Mouse (Mus musculus): Measurements from ENCODE around the gene Capn11. TPM values are rescaled to one million over a fixed set of nuclear protein-coding genes. Genes with fewer than 3 reads are reported as not detected.

Capn11 gene
- total and polyA plus RNA-seq, 2 experiments: 0.02 TPM; not detected in 1

DNA sequence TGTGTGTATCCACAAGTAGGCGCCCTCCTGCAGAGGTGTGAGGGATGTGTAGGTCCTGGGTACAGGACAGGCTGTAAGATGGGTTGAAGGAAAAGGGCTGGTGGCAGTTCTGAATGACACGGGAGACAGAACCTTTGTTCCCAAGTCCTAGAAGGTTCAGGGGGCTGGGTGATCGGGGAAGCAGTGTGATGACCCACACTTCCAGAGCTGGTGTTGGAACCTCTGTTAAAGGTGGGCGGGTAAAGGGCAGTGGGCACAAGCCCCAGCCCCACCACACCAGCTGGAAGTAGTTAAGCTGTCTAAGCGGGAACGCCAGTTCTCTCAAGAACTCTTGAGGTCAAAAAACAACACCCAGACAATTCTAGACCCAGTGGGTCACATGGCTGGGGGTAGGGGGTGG, 68.7 kb downstream of the Capn11 start:
- H3K4me3 ChIP-seq (ENCODE audit: insufficient read depth, low read depth, low read length): no peak overlapping the region; the same call in 1 of the 2 replicates
- H3K79me2 ChIP-seq (ENCODE audit: control insufficient read depth, insufficient read depth, low read length): peaks cover 31% of the 10 kb centered on the region; the same call in 1 of the 2 replicates
- no peaks in the 10 kb centered on the region for H3K27me3 ChIP-seq (ENCODE audit: control insufficient read depth, insufficient read depth, low read length)
- 32% methylated on average over 6 of the region's 6 CpGs for WGBS
- peaks cover 25% of the 10 kb centered on the region for H3K36me3 ChIP-seq (ENCODE audit: control insufficient read depth, insufficient read depth, low read length)
- DNase-seq (ENCODE audit: extremely low read depth, low read depth, low spot score): no peak
- peak overlapping the region; percentile 98 for H3K27ac ChIP-seq (replicated peaks; ENCODE audit: insufficient read depth, low read depth, low read length)
- H3K4me1 ChIP-seq (ENCODE audit: control insufficient read depth, insufficient read depth, low read length): peaks cover 49% of the 10 kb centered on the region
- peak overlapping the region; percentile 65 for H3K9ac ChIP-seq (ENCODE audit: low read depth, low read length)
- TF ChIP-seq CTCF (IDR thresholded peaks at IDR 0.05; ENCODE audit: low read depth, low read length) (peak; percentile 40; the same call in 1 of the 2 replicates), POLR2A (IDR thresholded peaks at IDR 0.05; ENCODE audit: extremely low read depth, insufficient read depth, low read length) (no peak)

DNA sequence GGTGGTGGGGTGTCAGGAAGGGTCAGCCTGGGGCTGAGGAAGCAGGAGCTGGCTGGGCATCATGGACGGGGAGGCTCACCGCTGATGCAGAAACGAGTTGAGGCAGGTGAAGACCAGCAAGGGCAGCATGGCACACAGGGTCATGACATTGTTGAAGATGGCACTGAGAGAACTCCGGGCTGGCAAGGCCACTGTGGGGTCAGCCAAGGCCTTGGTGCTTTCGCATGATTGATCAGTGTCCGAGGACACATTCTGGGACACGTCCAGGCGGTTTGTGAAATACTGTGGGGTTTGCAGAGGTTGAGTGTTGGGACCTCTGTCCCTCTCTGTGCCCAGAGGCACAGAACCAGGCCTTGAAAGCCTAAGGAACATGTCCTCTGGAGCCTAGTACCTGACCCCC, 69.3 kb downstream of the Capn11 start:
- Histone ChIP-seq H3K27me3 (ENCODE audit: control insufficient read depth, insufficient read depth, low read length) (no peaks in the 10 kb centered on the region), H3K79me2 (ENCODE audit: control insufficient read depth, insufficient read depth, low read length) (peaks cover 27% of the 10 kb centered on the region; the same call in 1 of the 2 replicates), H3K27ac (replicated peaks; ENCODE audit: insufficient read depth, low read depth, low read length) (peak overlapping the region; percentile 98), H3K9ac (ENCODE audit: low read depth, low read length) (peak overlapping the region; percentile 65), H3K36me3 (ENCODE audit: control insufficient read depth, insufficient read depth, low read length) (peaks cover 25% of the 10 kb centered on the region), H3K4me1 (ENCODE audit: control insufficient read depth, insufficient read depth, low read length) (peaks cover 50% of the 10 kb centered on the region), H3K4me3 (ENCODE audit: insufficient read depth, low read depth, low read length) (peak overlapping the region; percentile 9; the same call in 1 of the 2 replicates)
- WGBS: 19% methylated on average over 8 of the region's 8 CpGs
- peak; percentile 99 for DNase-seq (ENCODE audit: extremely low read depth, low read depth, low spot score)
- TF ChIP-seq POLR2A (IDR thresholded peaks at IDR 0.05; ENCODE audit: extremely low read depth, insufficient read depth, low read length): no peak
- TF ChIP-seq CTCF (IDR thresholded peaks at IDR 0.05; ENCODE audit: low read depth, low read length): no peak

DNA sequence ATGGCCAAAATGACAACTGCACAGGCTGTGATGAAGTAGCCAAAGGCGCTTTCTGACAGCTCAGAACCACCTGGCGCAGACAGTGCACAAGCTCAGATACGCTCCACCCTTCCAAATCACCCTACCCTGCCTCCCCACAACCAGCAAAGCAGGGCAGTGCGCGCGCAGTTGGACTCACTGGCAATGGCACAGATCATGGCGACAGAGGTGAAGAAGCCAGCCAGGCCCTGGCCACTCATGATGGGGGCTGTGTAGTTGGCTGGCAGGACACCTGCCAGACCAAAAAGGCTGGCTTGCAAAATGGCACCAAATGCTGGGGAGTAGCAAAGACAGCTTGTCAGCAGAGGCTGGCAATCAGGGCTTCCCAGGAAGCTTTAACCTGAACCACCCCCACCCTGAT, 69.9 kb downstream of the Capn11 start:
- DNase-seq (ENCODE audit: extremely low read depth, low read depth, low spot score): peak; percentile 88
- Histone ChIP-seq H3K4me3 (ENCODE audit: insufficient read depth, low read depth, low read length) (no peak overlapping the region), H3K27ac (replicated peaks; ENCODE audit: insufficient read depth, low read depth, low read length) (peak overlapping the region; percentile 76), H3K36me3 (ENCODE audit: control insufficient read depth, insufficient read depth, low read length) (peaks cover 25% of the 10 kb centered on the region), H3K79me2 (ENCODE audit: control insufficient read depth, insufficient read depth, low read length) (peaks cover 24% of the 10 kb centered on the region; the same call in 1 of the 2 replicates), H3K27me3 (ENCODE audit: control insufficient read depth, insufficient read depth, low read length) (no peaks in the 10 kb centered on the region), H3K4me1 (ENCODE audit: control insufficient read depth, insufficient read depth, low read length) (peaks cover 52% of the 10 kb centered on the region), H3K9ac (ENCODE audit: low read depth, low read length) (peak overlapping the region; percentile 27)
- 31% methylated on average over 7 of the region's 7 CpGs for WGBS
- TF ChIP-seq CTCF (IDR thresholded peaks at IDR 0.05; ENCODE audit: low read depth, low read length): no peak
- no peak for TF ChIP-seq POLR2A (IDR thresholded peaks at IDR 0.05; ENCODE audit: extremely low read depth, insufficient read depth, low read length)

- TF ChIP-seq POLR2A (IDR thresholded peaks at IDR 0.05; ENCODE audit: extremely low read depth, insufficient read depth, low read length): no peak
- no peak for TF ChIP-seq CTCF (IDR thresholded peaks at IDR 0.05; ENCODE audit: low read depth, low read length)
- H3K27me3 ChIP-seq (ENCODE audit: control insufficient read depth, insufficient read depth, low read length): no peaks in the 10 kb centered on the region
- peak; percentile 50 for DNase-seq (ENCODE audit: extremely low read depth, low read depth, low spot score)
- H3K27ac ChIP-seq (replicated peaks; ENCODE audit: insufficient read depth, low read depth, low read length): peak overlapping the region; percentile 76
- peaks cover 25% of the 10 kb centered on the region for H3K36me3 ChIP-seq (ENCODE audit: control insufficient read depth, insufficient read depth, low read length)
- H3K4me1 ChIP-seq (ENCODE audit: control insufficient read depth, insufficient read depth, low read length): peaks cover 54% of the 10 kb centered on the region
- peaks cover 22% of the 10 kb centered on the region; the same call in 1 of the 2 replicates for H3K79me2 ChIP-seq (ENCODE audit: control insufficient read depth, insufficient read depth, low read length)
- H3K4me3 ChIP-seq (ENCODE audit: insufficient read depth, low read depth, low read length): no peak overlapping the region
- 65% methylated on average over 7 of the region's 7 CpGs for WGBS
- H3K9ac ChIP-seq (ENCODE audit: low read depth, low read length): peak overlapping the region; percentile 13; the same call in 1 of the 2 replicates
Measured at GRCm38 (mm10) chr17:45588370-45588769, 70.8 kb downstream of the Capn11 start.

GRCm38 (mm10) chr17:45586449-45586837, 72.7 kb downstream of the Capn11 start:
- TF ChIP-seq POLR2A (IDR thresholded peaks at IDR 0.05; ENCODE audit: extremely low read depth, insufficient read depth, low read length) (no peak), CTCF (IDR thresholded peaks at IDR 0.05; ENCODE audit: low read depth, low read length) (peak; percentile 69)
- DNase-seq (ENCODE audit: extremely low read depth, low read depth, low spot score): peak; percentile 70
- Histone ChIP-seq H3K4me3 (ENCODE audit: insufficient read depth, low read depth, low read length) (no peak overlapping the region), H3K9ac (ENCODE audit: low read depth, low read length) (no peak overlapping the region; the same call in 1 of the 2 replicates), H3K79me2 (ENCODE audit: control insufficient read depth, insufficient read depth, low read length) (peaks cover 6% of the 10 kb centered on the region; the same call in 1 of the 2 replicates), H3K4me1 (ENCODE audit: control insufficient read depth, insufficient read depth, low read length) (peaks cover 51% of the 10 kb centered on the region), H3K27ac (replicated peaks; ENCODE audit: insufficient read depth, low read depth, low read length) (peak overlapping the region; percentile 88), H3K27me3 (ENCODE audit: control insufficient read depth, insufficient read depth, low read length) (no peaks in the 10 kb centered on the region), H3K36me3 (ENCODE audit: control insufficient read depth, insufficient read depth, low read length) (peaks cover 25% of the 10 kb centered on the region)
- 59% methylated on average over 3 of the region's 3 CpGs for WGBS

DNA sequence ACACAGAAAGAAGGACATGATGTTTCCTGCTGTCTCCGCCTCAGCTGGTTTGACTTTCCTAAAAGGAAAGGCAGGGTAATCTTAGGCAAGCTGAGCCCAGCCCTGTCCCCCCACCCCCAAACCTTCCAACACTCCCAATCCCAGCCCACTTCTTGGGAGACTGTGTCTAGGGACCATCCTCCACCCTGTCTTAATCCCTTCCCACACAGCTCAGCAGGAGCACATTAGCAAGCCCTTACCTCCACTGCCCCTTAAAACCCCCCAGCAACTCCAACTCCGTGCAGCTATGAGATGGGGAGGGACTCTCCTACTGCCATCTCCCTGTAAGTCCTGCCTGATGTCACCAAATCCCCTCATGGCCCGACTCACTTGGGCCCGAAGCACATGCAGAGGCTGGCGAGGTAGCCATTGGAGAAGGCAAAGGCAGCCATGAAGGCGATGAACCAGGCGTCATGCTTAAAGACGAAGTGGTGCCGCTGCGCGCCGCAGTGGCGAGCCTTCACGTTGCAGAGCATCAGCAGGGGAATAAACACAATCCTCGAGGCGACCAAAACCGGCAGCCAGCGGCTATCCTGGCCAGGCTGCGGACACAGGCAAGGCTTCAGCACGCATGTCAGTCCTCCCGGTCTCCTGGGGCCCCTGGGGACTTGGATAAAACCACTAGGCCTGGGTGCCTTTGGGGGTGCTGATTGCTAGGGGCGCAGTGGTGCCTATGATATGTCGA, 73.2 kb downstream of the Capn11 start:
- H3K79me2 ChIP-seq (ENCODE audit: control insufficient read depth, insufficient read depth, low read length): peaks cover under 1% of the 10 kb centered on the region; the same call in 1 of the 2 replicates
- H3K27ac ChIP-seq (replicated peaks; ENCODE audit: insufficient read depth, low read depth, low read length): peak overlapping the region; percentile 88
- H3K36me3 ChIP-seq (ENCODE audit: control insufficient read depth, insufficient read depth, low read length): peaks cover 25% of the 10 kb centered on the region
- DNase-seq (ENCODE audit: extremely low read depth, low read depth, low spot score): no peak
- peaks cover 46% of the 10 kb centered on the region for H3K4me1 ChIP-seq (ENCODE audit: control insufficient read depth, insufficient read depth, low read length)
- H3K27me3 ChIP-seq (ENCODE audit: control insufficient read depth, insufficient read depth, low read length): no peaks in the 10 kb centered on the region
- peak overlapping the region; percentile 9 for H3K9ac ChIP-seq (ENCODE audit: low read depth, low read length)
- H3K4me3 ChIP-seq (ENCODE audit: insufficient read depth, low read depth, low read length): no peak overlapping the region
- TF ChIP-seq POLR2A (IDR thresholded peaks at IDR 0.05; ENCODE audit: extremely low read depth, insufficient read depth, low read length) (no peak), CTCF (IDR thresholded peaks at IDR 0.05; ENCODE audit: low read depth, low read length) (no peak)
- WGBS: 74% methylated on average over 23 of the region's 23 CpGs
